Mouse (Mus musculus) heart, postnatal 0 days (tissue): ENCODE data around the gene Gpx3.

Experiments used
- CTCF ChIP-seq: IDR thresholded peaks from 2 replicates; pipeline ENCODE4 v1.5.1; 2016; ENCODE audit warnings: antibody characterized with exemption, control low read depth, low read depth
- EP300 ChIP-seq: IDR thresholded peaks from 2 replicates; pipeline ENCODE4 v1.6.1; 2016; ENCODE audit warnings: antibody characterized with exemption, low read depth

GRCm38 (mm10) chr11:54913841-54914240, 11.6 kb downstream of the Gpx3 start:
- no peak for TF ChIP-seq CTCF
- TF ChIP-seq EP300, result no peak
